Mouse (Mus musculus) urinary bladder, postnatal 10 days (tissue): ENCODE results near the gene Mrpl33.
A peak's percentile ranks its signal among the peaks of the same experiment; 100 is the strongest.
"Not testable (repeated sequence)": the region's sequence is repeated elsewhere in the genome, so short reads cannot be mapped to it uniquely, and the experiment has no call there.

Experiments
- DNase-seq: peaks from one replicate; pipeline ENCODE4 v3.0.0; 2022; ENCODE audit warnings: low spot score

The Mrpl33 gene

DNA sequence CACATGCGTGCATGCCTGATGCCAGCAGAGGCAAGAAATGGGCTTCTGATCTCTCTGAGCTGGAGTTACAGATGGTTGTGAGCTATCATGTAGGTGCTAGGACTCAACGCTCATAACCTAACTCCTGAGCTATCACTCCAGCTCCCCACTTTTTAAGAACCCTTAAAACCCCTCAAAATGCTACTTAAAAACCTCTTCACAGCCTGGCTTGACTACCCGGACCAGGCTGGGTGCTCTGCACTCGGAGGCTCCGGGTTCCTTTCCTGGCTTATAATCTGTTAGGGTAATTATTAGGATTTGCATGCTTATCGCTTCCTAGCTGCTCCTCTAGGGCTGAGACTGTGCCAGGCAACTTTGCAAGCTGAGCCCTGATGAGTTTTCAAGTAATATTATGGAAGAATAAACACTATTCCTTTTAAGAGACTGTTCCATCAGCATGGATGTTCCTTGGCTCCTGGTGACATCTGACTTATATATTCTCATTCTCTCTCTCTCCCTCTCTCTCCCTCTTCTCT is 752 bp downstream of the Mrpl33 start:
- no peak for DNase-seq

DNA sequence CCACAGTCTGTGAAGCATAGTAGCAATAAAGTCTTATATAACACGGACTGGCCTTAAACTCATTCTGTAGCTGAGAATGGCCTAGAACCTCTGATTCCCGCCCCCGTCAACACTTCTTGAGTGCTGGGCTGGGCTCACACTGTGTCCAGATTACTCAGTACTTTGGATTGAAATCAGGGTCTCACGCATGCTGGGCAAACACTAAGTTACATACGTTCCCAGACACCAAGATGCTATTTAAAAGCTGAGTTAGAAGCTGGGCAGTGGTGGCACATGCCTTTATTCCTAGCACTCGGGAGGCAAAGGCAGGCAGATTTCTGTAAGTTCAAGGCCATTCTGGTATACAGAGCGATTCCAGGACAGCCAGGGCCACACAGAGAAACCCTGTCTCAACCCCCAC is 1.4 kb downstream of the Mrpl33 start:
- no peak for DNase-seq

DNA sequence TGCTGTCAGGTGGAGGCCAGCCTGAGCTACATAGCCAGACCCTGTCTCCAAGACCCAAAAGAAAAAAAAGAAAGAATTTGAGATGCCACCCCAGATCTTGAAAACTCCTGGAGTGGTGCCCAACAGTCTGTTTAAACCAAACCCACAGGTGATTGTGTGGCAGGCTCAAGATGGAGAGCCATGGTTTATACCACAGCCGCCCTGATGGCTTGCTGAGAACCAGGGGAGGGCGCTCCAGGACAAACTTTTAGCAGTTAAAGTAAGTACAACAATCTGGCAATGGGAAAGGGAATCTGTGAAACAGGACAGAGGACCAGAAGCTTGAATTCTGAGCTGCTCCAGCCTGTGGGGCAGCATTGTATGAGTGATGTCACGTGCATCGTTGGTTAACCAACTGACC is 1.8 kb downstream of the Mrpl33 start:
- no peak for DNase-seq

DNA sequence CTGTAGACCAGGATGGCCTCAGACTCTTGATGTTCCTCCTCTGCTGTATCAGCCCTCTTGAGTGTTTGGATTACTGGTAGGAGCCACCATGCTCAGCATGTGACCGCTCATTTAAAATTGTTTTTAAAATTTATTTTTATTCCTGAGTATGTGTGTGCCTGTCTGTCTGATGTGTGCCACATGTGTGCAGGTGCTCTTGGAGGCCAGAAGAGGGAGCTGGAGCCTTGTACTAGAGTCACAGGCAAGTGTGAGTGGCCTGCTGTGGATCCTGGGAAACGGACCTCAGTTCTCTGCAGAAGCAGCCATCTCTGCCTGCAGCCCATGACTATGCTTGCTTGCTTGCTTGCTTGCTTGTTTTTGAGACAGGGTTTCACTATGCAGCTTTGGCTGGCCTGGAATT is 2.4 kb downstream of the Mrpl33 start:
- no peak for DNase-seq

DNA sequence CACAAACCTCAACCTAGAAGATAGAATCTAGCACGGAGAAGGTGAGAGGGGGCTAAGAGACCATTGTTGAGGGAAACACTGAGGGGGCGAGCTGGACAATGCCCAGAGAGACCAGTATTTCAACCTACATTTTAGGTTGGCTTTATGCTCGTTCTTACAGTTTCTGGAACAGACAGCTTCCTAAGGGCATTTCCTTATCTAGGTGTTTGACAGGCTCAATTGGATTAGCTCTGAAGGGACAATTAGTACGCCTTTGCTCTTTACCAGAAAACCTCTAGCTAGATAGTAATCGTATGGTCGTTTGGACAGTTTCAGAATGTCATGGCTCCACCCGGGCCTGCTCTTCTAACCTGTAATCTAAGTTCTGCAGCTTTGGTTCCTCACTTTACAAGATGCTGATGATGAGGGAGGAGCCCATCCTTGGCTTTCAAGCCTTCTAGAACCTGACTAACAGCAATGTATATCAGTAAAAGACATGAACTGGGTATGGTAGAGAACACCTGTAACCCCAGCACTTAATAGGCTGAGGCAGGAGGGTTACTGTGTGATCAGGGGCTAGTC is 4.5 kb downstream of the Mrpl33 start:
- DNase-seq, result no peak

DNA sequence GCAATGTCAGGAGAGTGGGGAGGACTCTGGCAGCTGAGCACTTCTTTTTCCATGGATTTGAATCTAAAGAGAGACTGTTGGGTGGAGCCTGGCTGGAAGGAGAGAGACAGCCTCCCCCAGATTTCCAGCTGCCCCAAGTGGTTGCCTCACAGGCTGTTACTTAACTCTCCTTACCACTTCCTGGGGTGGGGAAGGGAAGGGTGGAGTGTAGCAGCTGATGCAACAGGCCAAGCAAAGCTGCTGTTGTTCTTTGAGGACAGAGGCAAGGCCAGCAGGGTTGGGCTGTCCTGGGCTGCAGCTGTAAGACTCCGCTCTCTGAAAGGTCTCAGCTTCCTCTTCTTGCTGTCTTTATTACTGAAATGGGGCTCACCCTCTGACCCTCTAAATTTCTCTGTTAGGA is 5.6 kb downstream of the Mrpl33 start:
- no peak for DNase-seq

DNA sequence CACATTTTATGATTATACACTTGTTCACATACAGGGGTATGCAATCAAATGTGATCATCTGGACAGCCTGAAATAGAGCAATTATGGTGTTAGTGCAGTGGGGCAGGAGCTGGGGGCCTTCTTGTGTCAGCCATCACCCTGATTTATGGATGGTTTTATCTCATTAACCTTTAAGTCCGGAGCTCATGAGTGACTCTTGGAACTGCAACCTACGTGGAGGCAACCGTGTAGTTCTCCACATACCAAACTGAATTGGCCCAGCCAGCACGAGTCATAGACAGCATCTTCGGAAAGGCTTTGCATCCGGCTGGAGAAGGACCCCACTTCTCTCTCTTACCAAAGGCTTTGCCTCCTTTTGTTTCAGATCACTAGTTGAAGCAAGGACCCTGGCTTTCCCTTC is 7.0 kb downstream of the Mrpl33 start:
- no peak for DNase-seq

DNA sequence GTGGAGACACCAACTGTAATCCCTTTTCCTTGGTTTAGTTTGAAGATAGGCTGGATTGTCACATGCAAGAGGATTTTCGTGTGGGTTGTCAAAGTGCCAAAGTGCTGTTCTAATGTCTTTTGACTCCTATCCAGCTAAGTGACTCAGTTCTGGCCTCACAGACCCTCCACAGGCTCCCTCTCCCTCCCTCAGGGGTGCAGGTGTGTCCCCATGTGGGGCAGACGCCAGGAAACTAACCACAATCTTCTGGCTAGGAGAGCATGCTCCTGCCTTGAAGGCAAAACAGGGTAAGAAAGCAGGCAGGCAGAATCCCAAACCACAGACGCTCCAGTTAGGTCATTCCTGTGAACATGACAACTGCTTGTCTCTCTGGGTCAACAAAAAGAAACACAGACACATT is 9.4 kb downstream of the Mrpl33 start:
- no peak for DNase-seq

DNA sequence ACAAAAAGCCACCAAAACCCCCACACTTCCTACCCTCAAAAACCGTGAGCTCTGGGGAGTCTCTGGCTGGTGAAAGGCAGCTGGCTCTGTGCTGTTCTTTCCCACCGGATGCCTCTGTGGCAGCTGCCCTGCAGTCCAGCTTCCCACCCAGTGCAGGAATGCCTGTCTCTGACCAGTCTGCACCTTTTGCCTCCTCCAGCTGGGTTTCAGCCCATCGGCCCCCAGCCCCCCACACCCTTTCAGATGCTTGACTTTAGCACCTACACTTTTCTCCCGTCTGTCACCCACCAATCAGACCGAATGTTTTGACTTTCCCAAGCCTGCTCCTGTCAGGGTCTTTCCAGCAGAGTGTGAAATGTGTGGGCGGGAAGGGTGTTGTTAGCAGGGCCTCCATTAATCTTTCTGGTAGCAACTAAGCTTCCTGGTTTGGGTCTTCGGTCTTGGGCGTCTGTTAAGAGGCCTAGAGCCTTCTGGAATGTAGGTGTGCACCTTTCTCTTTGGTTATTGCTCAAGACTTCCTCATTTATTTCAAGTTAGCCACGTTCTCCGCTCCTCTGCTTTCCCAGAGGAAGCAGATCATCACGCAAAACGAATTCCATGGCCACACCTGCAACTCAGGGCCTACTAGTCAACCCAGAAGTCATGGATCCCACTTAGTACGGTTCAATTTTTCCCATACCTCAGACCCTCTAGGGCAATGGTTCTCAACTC is 13.8 kb downstream of the Mrpl33 start:
- no peak for DNase-seq

DNA sequence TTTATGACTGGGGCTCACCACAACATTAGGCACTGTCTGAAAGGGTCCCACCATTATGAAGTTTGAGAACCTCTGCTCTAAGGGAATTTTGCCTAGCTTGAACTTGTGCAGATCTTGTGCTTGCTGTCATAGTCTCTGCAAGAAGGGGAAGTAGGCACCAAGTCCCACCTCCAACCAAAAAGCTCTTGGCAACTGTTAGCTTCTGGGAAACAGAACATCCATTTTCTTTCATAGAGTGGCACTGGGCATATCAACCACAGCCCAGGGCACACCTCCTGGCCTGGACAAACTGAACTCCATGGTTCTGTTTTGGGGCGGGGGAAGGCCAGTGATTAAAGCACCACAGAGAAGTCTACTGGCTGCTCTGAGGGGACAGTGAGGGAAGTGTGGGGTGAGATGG is 14.5 kb downstream of the Mrpl33 start:
- no peak for DNase-seq

DNA sequence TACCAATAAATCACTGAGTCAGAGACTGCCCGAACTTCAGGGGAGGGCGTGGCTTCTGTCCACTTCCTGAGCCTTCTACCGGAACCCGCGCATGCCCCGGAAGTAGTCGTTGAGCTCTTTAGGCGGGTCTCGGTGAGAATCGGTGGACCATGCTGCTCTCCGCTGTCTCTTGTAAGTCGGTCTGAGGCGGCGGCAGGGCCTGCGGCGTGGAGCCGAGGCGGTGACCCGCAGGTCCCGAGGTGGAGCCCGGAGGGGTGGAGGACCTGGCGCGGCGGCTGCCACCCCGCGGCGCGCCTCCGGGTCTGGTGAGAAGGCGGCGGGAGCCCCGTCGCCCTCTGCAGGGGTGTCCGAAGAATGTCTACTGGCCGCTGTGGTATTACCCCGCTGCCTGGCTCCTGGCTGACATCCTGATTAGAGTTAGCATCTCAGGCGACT is 17.1 kb downstream of the Mrpl33 start:
- peak; percentile 31 for DNase-seq

DNA sequence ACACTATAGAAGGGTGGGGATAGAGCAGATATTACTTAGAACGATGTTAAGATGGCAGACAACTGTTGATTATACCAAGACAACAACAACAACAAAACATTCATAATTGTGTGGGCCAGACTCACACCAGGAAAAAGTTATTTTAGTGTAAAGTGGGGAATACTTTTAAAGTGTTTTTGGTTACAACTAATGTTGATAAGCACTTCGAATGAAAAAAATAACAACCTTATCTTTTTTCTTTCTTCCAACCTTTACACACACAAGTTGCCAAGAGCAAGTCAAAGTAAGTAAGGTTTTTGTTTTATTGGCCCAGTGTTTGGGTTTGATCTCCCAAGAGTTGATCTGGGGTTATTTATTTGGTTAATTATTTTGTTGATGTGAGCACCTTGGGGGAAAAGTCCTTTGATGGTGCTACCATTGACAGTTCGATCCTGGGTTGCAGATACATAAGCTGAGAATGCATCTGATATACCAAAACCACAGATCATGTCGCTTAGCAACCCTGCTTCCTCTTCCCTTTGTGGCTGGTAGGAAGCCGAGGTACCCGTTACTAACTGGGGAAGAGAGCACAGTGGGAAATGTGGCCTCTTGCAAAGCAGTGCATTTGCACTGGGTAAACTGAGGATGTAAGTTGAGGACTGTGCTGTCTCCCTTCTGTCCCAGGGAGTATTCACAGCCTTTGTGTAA is 17.7 kb downstream of the Mrpl33 start:
- DNase-seq, result no peak

DNA sequence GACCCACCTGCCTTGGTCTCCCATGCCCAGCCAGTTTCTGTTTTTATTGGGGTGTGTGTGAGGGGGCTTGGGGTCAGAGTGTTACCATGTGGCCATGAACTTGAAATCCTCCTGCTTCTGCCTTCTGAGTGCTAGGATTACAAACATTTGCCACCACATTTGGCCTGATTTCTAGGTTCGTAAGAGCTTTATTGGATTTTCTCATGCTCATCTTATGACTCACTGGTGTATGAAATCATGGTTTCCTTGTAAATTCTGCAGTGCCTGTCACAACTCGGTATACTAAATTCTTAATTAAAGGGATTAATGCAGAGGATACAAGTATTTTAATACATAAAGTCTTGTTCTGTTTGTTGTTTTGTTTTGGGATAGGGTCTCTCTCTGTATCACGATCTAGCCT is 23.6 kb downstream of the Mrpl33 start:
- no peak for DNase-seq

DNA sequence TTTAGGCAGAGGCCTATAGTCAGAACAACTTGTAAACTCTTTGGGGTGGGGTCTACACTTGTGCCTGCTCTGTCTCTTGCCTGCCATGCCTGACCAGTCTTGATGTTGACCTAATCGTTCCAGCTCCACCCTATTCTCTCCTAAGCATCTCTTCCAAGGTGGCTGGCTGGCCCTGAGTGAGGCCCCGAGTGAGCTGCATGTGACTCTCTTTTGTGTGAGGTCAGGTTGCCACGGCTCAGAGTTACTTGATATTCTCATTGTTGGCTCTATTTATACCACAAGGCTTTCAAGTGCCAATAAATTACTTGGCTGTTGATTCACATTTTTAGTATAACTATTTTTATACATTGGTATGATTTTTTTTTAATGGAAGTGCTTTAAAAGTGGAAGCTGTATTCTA is 30.4 kb downstream of the Mrpl33 start:
- no peak for DNase-seq

DNA sequence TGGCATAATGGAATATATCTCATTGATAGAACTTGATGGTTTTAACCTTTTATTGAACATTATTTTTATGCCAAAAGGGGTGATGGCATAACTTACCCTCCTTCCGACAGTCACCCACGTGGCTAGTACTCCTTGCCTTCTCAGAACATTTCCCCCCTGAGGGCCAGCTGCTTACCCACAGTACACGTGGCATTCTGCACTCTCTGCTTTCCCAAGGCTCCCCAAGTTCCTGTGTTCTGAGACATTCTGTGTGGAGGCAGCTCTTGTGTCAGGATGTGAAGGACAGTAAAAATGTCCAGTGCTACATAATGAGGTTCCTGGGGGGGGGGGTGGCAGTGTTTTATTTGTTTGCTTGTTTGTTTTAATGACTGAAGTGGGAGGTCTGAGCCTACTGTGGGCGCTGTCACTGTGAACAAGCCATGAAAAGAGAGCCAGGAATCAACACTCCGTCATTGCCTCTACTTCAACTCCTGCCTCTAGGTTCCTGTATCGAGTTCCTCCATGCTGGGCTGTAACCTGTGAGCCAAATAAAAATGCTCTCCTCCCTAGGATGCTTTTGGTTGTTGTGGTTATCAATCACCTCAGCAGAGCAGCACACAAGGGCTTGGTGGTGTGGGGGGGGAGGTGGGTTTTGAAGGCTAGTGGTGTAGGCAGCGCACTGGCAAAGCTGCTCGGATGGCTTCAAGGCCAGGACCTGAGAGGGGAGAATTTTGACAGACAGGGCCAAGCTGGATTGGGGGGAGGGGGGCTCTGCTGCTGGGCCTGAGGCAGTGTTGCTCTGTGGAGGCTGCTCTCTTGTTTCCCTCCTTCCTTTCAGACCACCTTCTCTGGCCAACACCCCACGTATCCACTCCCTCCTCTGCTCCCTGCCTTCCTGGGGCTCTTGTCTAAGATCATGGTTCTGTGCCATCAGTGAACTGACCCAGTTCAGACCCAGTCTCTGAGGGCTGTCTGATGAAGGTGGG is 31.1 kb downstream of the Mrpl33 start:
- DNase-seq, result no peak

DNA sequence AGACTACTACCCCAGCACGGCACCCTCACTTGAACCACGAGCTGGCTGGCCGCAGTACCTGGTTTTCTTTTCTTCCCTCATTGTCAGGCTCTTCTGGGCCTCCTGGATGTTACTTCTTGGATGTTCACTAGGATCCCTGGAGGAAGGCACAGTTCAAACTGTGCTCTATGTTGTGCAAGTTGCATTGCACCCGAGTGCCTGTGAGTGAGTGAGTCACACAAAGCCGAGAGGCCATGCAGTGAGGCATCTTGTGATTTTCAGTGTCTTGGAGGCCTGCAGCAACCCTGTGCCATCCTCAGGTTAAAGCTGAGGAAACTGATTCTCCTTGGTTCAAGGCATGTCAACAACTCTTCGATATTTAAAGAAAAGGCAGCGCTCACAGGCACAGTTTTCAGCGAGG is 31.8 kb downstream of the Mrpl33 start:
- no peak for DNase-seq

DNA sequence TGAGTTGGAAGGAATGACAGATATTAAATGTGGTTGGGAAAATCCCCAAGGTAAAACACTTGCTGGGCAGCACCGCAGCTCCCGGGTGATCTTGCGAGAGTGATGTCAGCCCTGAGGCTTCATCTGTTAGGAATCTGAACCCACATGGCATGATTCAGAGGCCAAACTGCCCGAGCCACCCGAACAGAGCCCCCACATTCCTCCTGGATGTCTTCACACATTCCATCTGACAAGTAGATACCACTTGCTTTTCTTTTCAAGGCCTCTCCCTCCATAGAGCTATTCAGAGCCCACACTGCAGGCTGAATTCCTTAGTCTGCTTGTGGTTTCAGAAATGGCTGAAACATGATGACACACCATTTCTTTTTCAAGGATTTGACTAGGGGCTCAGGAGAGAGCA is 33.3 kb downstream of the Mrpl33 start:
- DNase-seq, result no peak

DNA sequence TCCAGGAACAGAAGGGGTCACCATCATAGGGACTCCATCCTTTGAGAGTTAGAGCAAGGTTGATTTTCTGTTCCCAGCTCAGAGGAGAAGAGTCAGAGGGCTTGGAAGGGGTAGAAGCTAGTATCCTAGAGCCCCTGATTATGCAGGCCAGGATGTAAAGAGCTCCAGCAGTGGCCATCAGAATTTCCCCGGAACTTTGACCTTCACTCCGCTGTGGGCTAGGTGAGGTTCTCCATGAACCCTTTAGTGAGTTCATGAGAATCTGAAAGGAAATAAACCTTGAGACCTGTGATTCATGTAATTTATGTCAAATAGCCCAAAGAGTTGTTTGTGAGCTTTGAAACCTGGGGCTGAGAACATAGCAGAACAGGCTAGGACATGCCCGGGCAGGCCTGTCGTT is 34.4 kb downstream of the Mrpl33 start:
- not testable (repeated sequence) for DNase-seq

DNA sequence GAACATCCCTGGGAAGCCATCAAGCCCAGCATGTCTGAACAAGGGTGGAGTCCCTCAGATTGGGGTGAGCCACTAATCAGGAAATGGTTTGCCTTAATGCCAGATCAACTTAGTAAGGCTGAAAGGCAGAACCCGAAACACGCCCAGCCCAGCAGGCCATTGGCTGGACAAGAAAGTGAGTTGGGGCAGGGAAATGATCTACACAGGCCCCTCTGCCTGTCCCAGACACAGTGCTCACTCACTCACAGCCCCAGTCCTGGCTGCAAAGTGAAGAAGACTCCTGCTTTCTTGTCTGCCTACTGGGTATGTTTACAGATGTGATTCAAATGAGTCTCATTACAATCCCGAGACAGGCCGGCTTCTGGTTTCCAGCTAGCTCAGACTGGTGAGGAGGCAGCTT is 37.4 kb downstream of the Mrpl33 start:
- no peak for DNase-seq

DNA sequence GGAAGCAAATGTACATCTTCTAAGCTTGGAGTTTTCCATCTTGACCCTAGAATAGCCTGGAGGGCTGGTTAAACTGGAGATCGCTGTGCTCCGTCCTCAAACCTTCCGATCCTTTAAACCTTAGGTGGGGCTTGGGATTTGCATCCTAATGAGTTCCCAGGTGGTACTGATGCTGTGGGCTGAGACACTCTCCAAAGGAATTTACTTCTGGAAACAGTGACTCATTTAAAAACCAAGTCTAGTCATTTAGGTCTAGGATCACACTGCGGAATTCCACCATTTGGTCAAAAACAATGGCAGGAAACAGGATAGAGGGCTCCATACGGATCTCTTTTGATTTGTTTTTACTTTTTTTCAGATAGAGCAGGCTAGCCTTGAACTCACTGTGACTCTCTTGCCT is 37.9 kb downstream of the Mrpl33 start:
- DNase-seq, result no peak

DNA sequence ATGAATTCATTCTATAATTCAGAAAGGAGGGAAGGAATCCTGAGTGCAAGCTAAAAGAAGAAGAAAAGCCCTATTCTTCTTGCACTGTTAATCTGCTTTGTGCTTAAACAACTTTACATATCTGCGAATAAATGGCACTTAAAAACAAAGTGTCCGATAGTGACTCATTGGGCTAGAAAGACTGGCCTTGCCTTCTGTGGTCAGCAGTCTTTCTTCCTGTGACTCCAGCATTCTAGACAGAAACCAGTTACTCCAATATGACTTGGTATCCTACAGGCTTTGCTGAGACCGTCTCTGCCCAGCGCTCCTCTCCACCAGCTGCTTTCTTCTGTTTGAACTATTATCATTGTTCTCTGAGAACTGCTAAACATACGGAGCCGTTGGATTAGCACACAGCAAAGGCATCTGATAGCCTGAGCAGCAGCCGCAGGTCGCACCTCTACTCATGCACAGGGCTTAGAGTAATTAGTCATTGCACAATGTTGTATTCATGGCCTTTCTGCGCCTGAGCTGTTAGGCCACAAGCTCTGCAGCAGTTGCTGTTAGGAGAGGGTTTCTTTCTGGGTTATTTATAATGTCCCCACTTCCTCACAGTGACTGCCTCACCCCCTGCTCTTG is 40.0 kb downstream of the Mrpl33 start:
- DNase-seq, result no peak

DNA sequence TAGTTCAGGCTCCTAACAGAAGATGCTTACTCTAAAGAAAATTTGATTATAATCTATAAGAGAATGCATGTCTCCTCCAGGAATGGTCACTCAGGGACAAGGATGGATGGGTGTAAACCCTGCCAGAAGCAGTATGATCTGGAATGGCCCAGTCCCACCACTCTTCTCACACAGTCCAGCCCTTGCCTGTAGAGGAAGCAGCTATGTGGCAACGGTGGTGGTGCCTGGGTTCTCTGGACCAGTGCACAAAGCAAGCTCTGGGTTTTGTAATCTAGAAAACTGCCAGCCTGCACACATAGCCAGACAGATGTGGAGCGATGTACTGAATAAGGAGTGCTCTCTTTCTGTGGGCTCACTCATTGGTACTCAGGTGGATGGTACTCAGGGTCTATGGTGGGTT is 43.8 kb downstream of the Mrpl33 start:
- DNase-seq, result no peak
